Mouse (Mus musculus) MEL (cell line): ENCODE data around the gene Plcg2. TPM values are rescaled to one million over a fixed set of nuclear protein-coding genes. Genes with fewer than 3 reads are reported as not detected.

Experiments used
- DNase-seq: peaks from one replicate; pipeline ENCODE4 v3.0.0; 2011; ENCODE audit warnings: low read depth, low spot score
- H3K27ac ChIP-seq: 2 replicates; pipeline ENCODE4 v1.5.1; 2012; ENCODE audit warnings: low read depth, mild to moderate bottlenecking, control low read depth, low read length, moderate library complexity; ENCODE audit not compliant: control insufficient read depth
- H3K27me3 ChIP-seq, 2 experiments: fragments of 150-350 bp in 1 of 2; sonication (generic) in 1 of 2; 2 replicates each; pipeline ENCODE4 v1.6.1; 2012; ENCODE audit warnings: low read length in 2 of 2, mild to moderate bottlenecking in 2 of 2, improper control_type of control experiment in 1 of 2, moderate library complexity in 1 of 2; ENCODE audit not compliant: insufficient read depth in 2 of 2, control insufficient read depth in 1 of 2
- H3K36me3 ChIP-seq, 2 experiments: 2 replicates each; pipeline ENCODE4 v1.6.1; 2012 to 2014; ENCODE audit warnings: low read length in 2 of 2, improper control_type of control experiment in 1 of 2, inconsistent platforms in 1 of 2, mild to moderate bottlenecking in 1 of 2; ENCODE audit not compliant: insufficient read depth in 2 of 2, control insufficient read depth in 1 of 2
- H3K4me1 ChIP-seq, 2 experiments: fragments of 150-350 bp in 1 of 2; sonication (generic) in 1 of 2; 2 replicates each; pipeline ENCODE4 v1.6.1; 2012; ENCODE audit warnings: low read length in 2 of 2, improper control_type of control experiment in 1 of 2, mild to moderate bottlenecking in 1 of 2; ENCODE audit not compliant: insufficient read depth in 2 of 2, control insufficient read depth in 1 of 2
- H3K4me3 ChIP-seq, 2 experiments: fragments of 150-350 bp in 1 of 2; sonication (generic) in 1 of 2; 2 replicates each; pipeline ENCODE4 v1.5.1; 2012; ENCODE audit warnings: low read depth in 2 of 2, low read length in 2 of 2, mild to moderate bottlenecking in 2 of 2, moderate library complexity in 2 of 2, control low read depth in 1 of 2, improper control_type of control experiment in 1 of 2; ENCODE audit not compliant: control insufficient read depth in 1 of 2, insufficient read depth in 1 of 2
- H3K79me2 ChIP-seq: 2 replicates; pipeline ENCODE4 v1.6.1; 2012; ENCODE audit warnings: mild to moderate bottlenecking, low read length, moderate library complexity; ENCODE audit not compliant: control insufficient read depth, poor library complexity, insufficient read depth
- H3K9ac ChIP-seq: 2 replicates; pipeline ENCODE4 v1.6.1; 2012; ENCODE audit warnings: low read depth, mild to moderate bottlenecking, control low read depth, low read length, moderate library complexity; ENCODE audit not compliant: control insufficient read depth, poor library complexity, severe bottlenecking
- H3K9me3 ChIP-seq: fragments of 150-350 bp; sonication (generic); replicated peaks from 2 replicates; pipeline ENCODE4 v1.6.1; 2012; ENCODE audit warnings: mild to moderate bottlenecking, low read length, improper control_type of control experiment, moderate library complexity; ENCODE audit not compliant: insufficient read depth
- CHD1 ChIP-seq: IDR thresholded peaks from 2 replicates; pipeline ENCODE4 v1.6.1; 2012; ENCODE audit warnings: low read depth, mild to moderate bottlenecking, inconsistent platforms, low read length, improper control_type of control experiment
- CTCF ChIP-seq, 3 experiments: IDR thresholded peaks in 2 of 3; conservative IDR thresholded peaks in 1 of 3; 2 replicates each; pipeline ENCODE4 v1.5.1; 2011 to 2012; ENCODE audit warnings: low read length in 3 of 3, low read depth in 2 of 3, mild to moderate bottlenecking in 2 of 3, improper control_type of control experiment in 1 of 3, inconsistent platforms in 1 of 3, mixed read lengths in 1 of 3, moderate library complexity in 1 of 3; ENCODE audit not compliant: control insufficient read depth in 1 of 3, insufficient read depth in 1 of 3, poor library complexity in 1 of 3, severe bottlenecking in 1 of 3
- HCFC1 ChIP-seq: IDR thresholded peaks from 2 replicates; pipeline ENCODE4 v1.6.1; 2012; ENCODE audit warnings: low read depth, mild to moderate bottlenecking, inconsistent platforms, low read length, improper control_type of control experiment, moderate library complexity
- MAX ChIP-seq: IDR thresholded peaks from 2 replicates; pipeline ENCODE4 v1.6.1; 2011; ENCODE audit warnings: low read length, improper control_type of control experiment
- MAZ ChIP-seq: IDR thresholded peaks from 2 replicates; pipeline ENCODE4 v1.6.1; 2012; ENCODE audit warnings: low read depth, mild to moderate bottlenecking, inconsistent platforms, low read length, improper control_type of control experiment
- MEF2A ChIP-seq: IDR thresholded peaks from 2 replicates; pipeline ENCODE4 v1.6.1; 2014; ENCODE audit warnings: low read depth, mild to moderate bottlenecking, inconsistent platforms, low read length, improper control_type of control experiment; ENCODE audit not compliant: poor library complexity, insufficient replicate concordance, severe bottlenecking; ENCODE audit errors: extremely low read depth
- MYB ChIP-seq: IDR thresholded peaks from 2 replicates; pipeline ENCODE4 v1.6.1; 2011; ENCODE audit warnings: mild to moderate bottlenecking, low read depth, low read length, improper control_type of control experiment
- MYC ChIP-seq: IDR thresholded peaks from 2 replicates; pipeline ENCODE4 v1.6.1; 2011; ENCODE audit warnings: low read depth, mild to moderate bottlenecking, low read length, improper control_type of control experiment, moderate library complexity
- NRF1 ChIP-seq: IDR thresholded peaks from 2 replicates; pipeline ENCODE4 v1.6.1; 2014; ENCODE audit warnings: low read depth, mild to moderate bottlenecking, inconsistent platforms, low read length, improper control_type of control experiment, moderate library complexity; ENCODE audit not compliant: poor library complexity, insufficient read depth, severe bottlenecking
- POLR2A ChIP-seq, 2 experiments: IDR thresholded peaks; 2 replicates each; pipeline ENCODE4 v1.6.1; 2011 to 2012; ENCODE audit warnings: low read length in 2 of 2, mild to moderate bottlenecking in 2 of 2, control low read depth in 1 of 2, improper control_type of control experiment in 1 of 2, low read depth in 1 of 2, moderate library complexity in 1 of 2; ENCODE audit not compliant: control insufficient read depth in 1 of 2, insufficient read depth in 1 of 2, poor library complexity in 1 of 2
- POLR2AphosphoS2 ChIP-seq: IDR thresholded peaks from 2 replicates; pipeline ENCODE4 v1.6.1; 2011; ENCODE audit warnings: low read length, improper control_type of control experiment
- RAD21 ChIP-seq: IDR thresholded peaks from 2 replicates; pipeline ENCODE4 v1.6.1; 2011; ENCODE audit warnings: mild to moderate bottlenecking, low read depth, low read length, improper control_type of control experiment
- RCOR1 ChIP-seq: IDR thresholded peaks from 2 replicates; pipeline ENCODE4 v1.6.1; 2012; ENCODE audit warnings: low read depth, mild to moderate bottlenecking, inconsistent platforms, low read length, improper control_type of control experiment
- SIN3A ChIP-seq: IDR thresholded peaks from 2 replicates; pipeline ENCODE4 v1.6.1; 2012; ENCODE audit warnings: low read length, improper control_type of control experiment, inconsistent platforms
- SMC3 ChIP-seq: IDR thresholded peaks from 2 replicates; pipeline ENCODE4 v1.6.1; 2011; ENCODE audit warnings: low read depth, low read length, improper control_type of control experiment
- UBTF ChIP-seq: IDR thresholded peaks from 2 replicates; pipeline ENCODE4 v1.6.1; 2012; ENCODE audit warnings: low read depth, mild to moderate bottlenecking, inconsistent platforms, low read length, improper control_type of control experiment, moderate library complexity, borderline replicate concordance; ENCODE audit not compliant: insufficient read depth
- USF2 ChIP-seq, 2 experiments: IDR thresholded peaks; 2 replicates each; pipeline ENCODE4 v1.6.1; 2011 to 2012; ENCODE audit warnings: improper control_type of control experiment in 2 of 2, low read length in 2 of 2, borderline replicate concordance in 1 of 2, inconsistent platforms in 1 of 2, low read depth in 1 of 2, mild to moderate bottlenecking in 1 of 2; ENCODE audit not compliant: insufficient read depth in 1 of 2
- ZC3H11A ChIP-seq: IDR thresholded peaks from 2 replicates; pipeline ENCODE4 v1.6.1; 2012; ENCODE audit warnings: low read depth, mild to moderate bottlenecking, inconsistent platforms, low read length, improper control_type of control experiment
- polyA plus RNA-seq, 2 experiments: library from polyadenylated mRNA; stranded (reverse) in 1 of 2; unstranded in 1 of 2; fragments of >175 nt in 1 of 2; fragments of >200 nt in 1 of 2; gene quantifications; 2 replicates each; pipeline versions ENCODE4 v1.2.1 to v1.2.4; 2012; ENCODE audit warnings: low replicate concordance in 2 of 2, low read depth in 1 of 2; ENCODE audit not compliant: insufficient read length in 2 of 2, insufficient read depth in 1 of 2, missing spikeins in 1 of 2
- total RNA-seq: library from RNA; depleted of rRNA; stranded (reverse); fragments of 300-350 nt; gene quantifications from 2 replicates; pipeline ENCODE4 v1.2.3, GENCODE M21; 2012

Plcg2 gene
- total and polyA plus RNA-seq, 3 experiments: 21.0 to 78.7 (median 23.3) TPM

- Histone ChIP-seq H3K4me1 (no peaks in the 10 kb centered on the region), H3K9ac (no peak overlapping the region), H3K27me3 (no peaks in the 10 kb centered on the region), H3K27ac (no peak overlapping the region), H3K79me2 (no peaks in the 10 kb centered on the region), H3K36me3 (no peaks in the 10 kb centered on the region), H3K4me3 (no peak overlapping the region), H3K9me3 (no peaks in the 10 kb centered on the region)
- TF ChIP-seq ZC3H11A (peak; percentile 26), POLR2A (IDR thresholded peaks at IDR 0.05; ENCODE audit: control insufficient read depth in 1 of 2, insufficient read depth in 1 of 2, low read depth in 1 of 2, low read length in 2 of 2, poor library complexity in 1 of 2) (no peak), RAD21 (peak; percentile 71), CTCF (IDR thresholded peaks at IDR 0.05 in 2 of 3, conservative IDR thresholded peaks at IDR 0.05 in 1 of 3; ENCODE audit: control insufficient read depth in 1 of 3, insufficient read depth in 1 of 3, low read depth in 2 of 3, low read length in 3 of 3, poor library complexity in 1 of 3, severe bottlenecking in 1 of 3) (peak; percentile 79 to 97 (median 80)), SMC3 (peak; percentile 77), USF2 (IDR thresholded peaks at IDR 0.05; ENCODE audit: borderline replicate concordance in 1 of 2, insufficient read depth in 1 of 2, low read depth in 1 of 2, low read length in 2 of 2) (no peak), SIN3A (no peak)
- peak; percentile 77 for DNase-seq
Observed at GRCm38 (mm10) chr8:117626040-117626838, 128.1 kb downstream of the Plcg2 start.

GRCm38 (mm10) chr8:117627096-117627495 lies 129.0 kb downstream of the Plcg2 start:
- H3K4me3 ChIP-seq: no peak overlapping the region
- TF ChIP-seq MAX: no peak
- no peak for TF ChIP-seq HCFC1
- no peak for DNase-seq
- H3K4me1 ChIP-seq: no peaks in the 10 kb centered on the region
- no peaks in the 10 kb centered on the region for H3K27me3 ChIP-seq
- no peaks in the 10 kb centered on the region for H3K9me3 ChIP-seq
- H3K79me2 ChIP-seq: no peaks in the 10 kb centered on the region
- H3K36me3 ChIP-seq: no peaks in the 10 kb centered on the region
- no peak overlapping the region for H3K9ac ChIP-seq
- no peak overlapping the region for H3K27ac ChIP-seq

DNA sequence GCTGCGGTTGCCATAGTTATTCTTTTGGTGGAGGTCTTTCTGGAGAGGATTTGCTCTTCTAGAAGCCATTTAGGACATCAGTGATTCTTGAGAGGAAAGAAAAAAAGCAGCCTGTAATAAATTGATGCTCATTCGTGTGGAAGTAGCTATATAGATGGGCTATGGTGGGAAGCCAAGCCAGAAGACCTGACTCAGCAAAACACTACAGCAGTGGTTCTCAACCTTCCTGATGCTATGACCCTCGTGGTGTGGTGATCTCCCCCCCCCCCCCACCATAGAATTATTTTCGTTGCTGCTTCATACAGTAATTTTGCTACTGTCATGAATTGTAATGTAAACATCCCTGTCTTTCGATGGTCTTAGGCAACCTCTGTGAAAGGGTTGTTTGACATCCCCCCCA lies 134.4 kb downstream of the Plcg2 start:
- H3K9me3 ChIP-seq: no peaks in the 10 kb centered on the region
- no peaks in the 10 kb centered on the region for H3K4me1 ChIP-seq
- H3K79me2 ChIP-seq: no peaks in the 10 kb centered on the region
- no peak overlapping the region for H3K27ac ChIP-seq
- H3K4me3 ChIP-seq: no peak overlapping the region
- no peaks in the 10 kb centered on the region for H3K36me3 ChIP-seq
- DNase-seq: no peak
- H3K9ac ChIP-seq: no peak overlapping the region
- TF ChIP-seq SMC3: no peak
- TF ChIP-seq POLR2AphosphoS2: no peak
- no peak for TF ChIP-seq MAZ
- TF ChIP-seq CHD1: no peak
- no peak for TF ChIP-seq MYB
- TF ChIP-seq MEF2A: no peak
- TF ChIP-seq MYC: no peak
- TF ChIP-seq NRF1: no peak
- TF ChIP-seq RCOR1: no peak
- TF ChIP-seq UBTF: no peak
- TF ChIP-seq CTCF (IDR thresholded peaks at IDR 0.05 in 2 of 3, conservative IDR thresholded peaks at IDR 0.05 in 1 of 3; ENCODE audit: control insufficient read depth in 1 of 3, insufficient read depth in 1 of 3, low read depth in 2 of 3, low read length in 3 of 3, poor library complexity in 1 of 3, severe bottlenecking in 1 of 3): no peak
- no peak for TF ChIP-seq SIN3A
- TF ChIP-seq ZC3H11A: no peak
- H3K27me3 ChIP-seq: no peaks in the 10 kb centered on the region
